Mouse (Mus musculus) heart, adult 18-20 months (tissue): Measurements from ENCODE around the gene 3110040M04Rik. TPM values are rescaled to one million over a fixed set of nuclear protein-coding genes. Genes with fewer than 3 reads are reported as not detected.
"Not testable (repeated sequence)": the region's sequence is repeated elsewhere in the genome, so short reads cannot be mapped to it uniquely, and the experiment has no call there.

Experiments used
- DNase-seq, 2 experiments: peaks; one replicate each; pipeline ENCODE4 v3.0.0; 2021 to 2022; ENCODE audit warnings: mixed read lengths in 1 of 2
- total RNA-seq, 2 experiments: library from RNA; stranded (reverse); gene quantifications; 2 replicates each; pipeline ENCODE4 v1.2.3; 2021

The 3110040M04Rik gene
- total RNA-seq, 2 experiments from 2014 or later = not detected

- not testable (repeated sequence) for DNase-seq
Observed at GRCm38 (mm10) chr1:151192739-151193138, 11.2 kb upstream of the 3110040M04Rik start.

- not testable (repeated sequence) for DNase-seq
Observed at GRCm38 (mm10) chr1:151195986-151196385, 7.9 kb upstream of the 3110040M04Rik start.

- not testable (repeated sequence) for DNase-seq
Observed at GRCm38 (mm10) chr1:151196690-151197089, 7.2 kb upstream of the 3110040M04Rik start.

- DNase-seq = not testable (repeated sequence)
Observed at GRCm38 (mm10) chr1:151198120-151198519, 5.8 kb upstream of the 3110040M04Rik start, which contains the start of gene Gm47995. TSS of gene Gm47995 (plus strand) at chr1:151198448.

- not testable (repeated sequence) for DNase-seq
Observed at GRCm38 (mm10) chr1:151200620-151201019, 3.3 kb upstream of the 3110040M04Rik start.

GRCm38 (mm10) chr1:151202771-151203170 is 1.1 kb upstream of the 3110040M04Rik start:
- not testable (repeated sequence) for DNase-seq

GRCm38 (mm10) chr1:151208493-151208892 is 4.6 kb downstream of the 3110040M04Rik start:
- not testable (repeated sequence) for DNase-seq

- not testable (repeated sequence) for DNase-seq
Observed at GRCm38 (mm10) chr1:151208944-151209343, 5.0 kb downstream of the 3110040M04Rik start.

GRCm38 (mm10) chr1:151209824-151210355 is 6.0 kb downstream of the 3110040M04Rik start, which contains the start of gene Gm47996:
TSS of gene Gm47996 (plus strand) at chr1:151210131.
- DNase-seq = not testable (repeated sequence)

GRCm38 (mm10) chr1:151211666-151212065 is 7.7 kb downstream of the 3110040M04Rik start:
- not testable (repeated sequence) for DNase-seq

GRCm38 (mm10) chr1:151214862-151215261 is 10.9 kb downstream of the 3110040M04Rik start:
- DNase-seq = no peak

GRCm38 (mm10) chr1:151215985-151216384 is 12.1 kb downstream of the 3110040M04Rik start:
- no peak for DNase-seq

- DNase-seq = no peak
Observed at GRCm38 (mm10) chr1:151216417-151216816, 12.5 kb downstream of the 3110040M04Rik start.

GRCm38 (mm10) chr1:151219045-151219444 is 15.1 kb downstream of the 3110040M04Rik start:
- DNase-seq = no peak

GRCm38 (mm10) chr1:151220098-151220497 is 16.2 kb downstream of the 3110040M04Rik start:
- DNase-seq = no peak

GRCm38 (mm10) chr1:151222561-151223267 is 18.8 kb downstream of the 3110040M04Rik start:
- no peak for DNase-seq

GRCm38 (mm10) chr1:151223377-151223776 is 19.5 kb downstream of the 3110040M04Rik start:
- no peak for DNase-seq

GRCm38 (mm10) chr1:151224536-151224935 is 20.6 kb downstream of the 3110040M04Rik start:
- DNase-seq = no peak

- DNase-seq = no peak
Observed at GRCm38 (mm10) chr1:151227506-151227905, 23.6 kb downstream of the 3110040M04Rik start.

GRCm38 (mm10) chr1:151228320-151228989 is 24.5 kb downstream of the 3110040M04Rik start:
- DNase-seq = no peak

GRCm38 (mm10) chr1:151232346-151232745 is 28.4 kb downstream of the 3110040M04Rik start:
- no peak for DNase-seq

- DNase-seq = no peak
Observed at GRCm38 (mm10) chr1:151233756-151234155, 29.8 kb downstream of the 3110040M04Rik start.

- DNase-seq = no peak
Observed at GRCm38 (mm10) chr1:151235574-151235973, 31.7 kb downstream of the 3110040M04Rik start.
